ENCODE assay signal across 20 mouse cellular contexts in genomic region chr11:98488540-98489234, GRCm38 (mm10). TPM values are rescaled to one million over a fixed set of nuclear protein-coding genes. Genes with fewer than 3 reads are reported as not detected.
A peak's percentile ranks its signal among the peaks of the same experiment; 100 is the strongest.
DNase-seq lines count a peak whose midpoint lies in the region; ATAC-seq and TF ChIP-seq lines count a peak whose summit lies in the region.
"Had no signal": no experiment of that assay in that cellular context is flagged by ENCODE, and none has a peak within 500 bp of the region (broad histone marks: within the 10 kb centered on the region; RNA-seq: fewer than 3 reads in every experiment).

No protein-coding gene starts in this region.

- no peak for TF ChIP-seq CTCF in hindbrain, postnatal 0 days (IDR thresholded peaks at IDR 0.05; ENCODE audit: low read depth)

- no peaks in the 10 kb centered on the region for H3K9me3 ChIP-seq in hindbrain, embryonic 13.5 days
- H3K9me3 ChIP-seq in hindbrain, postnatal 0 days (ENCODE audit: low read length) = no peaks in the 10 kb centered on the region
- H3K9me3 ChIP-seq: forebrain, embryonic 15.5 days; heart, embryonic 10.5 days had no signal

- 63% methylated on average over 20 of the region's 20 CpGs for WGBS in hindbrain, embryonic 13.5 days
- 71% methylated on average over 20 of the region's 20 CpGs for WGBS in hindbrain, postnatal 0 days

- no peaks in the 10 kb centered on the region for H3K36me3 ChIP-seq in hindbrain, embryonic 13.5 days
- no peaks in the 10 kb centered on the region for H3K36me3 ChIP-seq in hindbrain, postnatal 0 days (ENCODE audit: insufficient read depth, low read length)
- H3K36me3 ChIP-seq: forebrain, embryonic 15.5 days; heart, embryonic 10.5 days had no signal

- no peak for ATAC-seq in hindbrain, embryonic 13.5 days (ENCODE audit: low FRiP score)
- no peak for ATAC-seq in hindbrain, postnatal 0 days
- ATAC-seq: forebrain, embryonic 15.5 days; lung, postnatal 0 days had no signal

- no peak overlapping the region for H3K4me3 ChIP-seq in hindbrain, embryonic 13.5 days
- H3K4me3 ChIP-seq in hindbrain, postnatal 0 days (ENCODE audit: low read length) = no peak overlapping the region
- H3K4me3 ChIP-seq: forebrain, embryonic 15.5 days; heart, embryonic 10.5 days had no signal

- intact Hi-C loops in heart, postnatal 36 days (cut with DNase I) = no loop called here

- H3K4me1 ChIP-seq in hindbrain, embryonic 13.5 days (replicated peaks) = peaks cover 18% of the 10 kb centered on the region
- no peaks in the 10 kb centered on the region for H3K4me1 ChIP-seq in hindbrain, postnatal 0 days (ENCODE audit: insufficient read depth, low read length)
- H3K4me1 ChIP-seq: forebrain, embryonic 15.5 days had no signal

- H3K4me2 ChIP-seq in hindbrain, embryonic 13.5 days = no peak overlapping the region
- H3K4me2 ChIP-seq in hindbrain, postnatal 0 days (ENCODE audit: low read depth, low read length) = no peak overlapping the region
- H3K4me2 ChIP-seq: forebrain, embryonic 15.5 days had no signal

- H3K27me3 ChIP-seq in hindbrain, embryonic 13.5 days = 0 out of 2 replicates have a peak, but pooled peaks cover 5% of the 10 kb centered on the region
- no peaks in the 10 kb centered on the region for H3K27me3 ChIP-seq in hindbrain, postnatal 0 days (ENCODE audit: insufficient read depth, low read length)

- H3K9ac ChIP-seq in hindbrain, embryonic 13.5 days = no peak overlapping the region
- no peak overlapping the region for H3K9ac ChIP-seq in hindbrain, postnatal 0 days (replicated peaks; ENCODE audit: low read length)
- H3K9ac ChIP-seq: forebrain, embryonic 15.5 days had no signal

- peak overlapping the region; percentile 72 for H3K27ac ChIP-seq in hindbrain, embryonic 13.5 days
- no peak overlapping the region for H3K27ac ChIP-seq in hindbrain, postnatal 0 days
- H3K27ac ChIP-seq: forebrain, embryonic 15.5 days; heart, embryonic 10.5 days had no signal

- DNase-seq in embryo, embryonic 11 days = peak; percentile 28
- DNase-seq in embryo, embryonic 10 days (ENCODE audit: low spot score) = no peak
- DNase-seq in hindbrain, postnatal 0 days (ENCODE audit: low spot score) = no peak
- DNase-seq in mesoderm, embryonic 11.5 days (ENCODE audit: low read depth, low spot score) = peak; percentile 39
- no peak for DNase-seq in urinary bladder, postnatal 4 days (ENCODE audit: low spot score in 2 of 2)
- no peak for DNase-seq in heart, postnatal 36 days
- DNase-seq: cerebellum, adult 9-11 months; heart, postnatal 10 days; kidney, adult 8-10 months; kidney, postnatal 25 days; liver; midbrain, embryonic 14.5 days; right cerebral cortex, adult 18-20 months had no signal

RNA-seq across cellular contexts. Expression of gene Grb7, which starts 42.5 kb away (rescaled TPM):
- 0.22 and 0.36 TPM in 2 replicates for polyA plus RNA-seq in hindbrain, embryonic 13.5 days (2015; fragmentation: Nextera tagmentation; extraction: Ambion mirVana)
- 1.5 and 2.7 TPM in 2 replicates for total RNA-seq in hindbrain, postnatal 0 days (2014; rRNA removed)
- polyA plus RNA-seq in hindbrain, postnatal 0 days (2015; fragmentation: Nextera tagmentation; extraction: Ambion mirVana) = 1.7 and 2.0 TPM in 2 replicates
- total RNA-seq in heart, postnatal 36 days (2021) = under 1 TPM; 0.14 to 0.31 TPM
- total RNA-seq: heart, postnatal 10 days; megakaryocyte progenitor cell, adult 5-6 weeks had no signal

RNA-seq across cellular contexts. Expression of gene Mien1, which starts 49.9 kb away (rescaled TPM):
- polyA plus RNA-seq in hindbrain, embryonic 13.5 days (2015; fragmentation: Nextera tagmentation; extraction: Ambion mirVana) = 248 and 269 TPM in 2 replicates
- total RNA-seq in hindbrain, postnatal 0 days (2014; rRNA removed) = 70.0 and 73.9 TPM in 2 replicates
- polyA plus RNA-seq in hindbrain, postnatal 0 days (2015; fragmentation: Nextera tagmentation; extraction: Ambion mirVana) = 259 and 264 TPM in 2 replicates
- 10 to 100 TPM; 53.0 to 66.2 TPM for total RNA-seq in heart, postnatal 36 days (2021)

RNA-seq across cellular contexts. Expression of gene Ikzf3, which starts 57.1 kb away (rescaled TPM):
- 0.21 and 0.35 TPM in 2 replicates for polyA plus RNA-seq in hindbrain, embryonic 13.5 days (2015; fragmentation: Nextera tagmentation; extraction: Ambion mirVana)
- total RNA-seq in hindbrain, postnatal 0 days (2014; rRNA removed) = not detected in 2 replicates
- polyA plus RNA-seq in hindbrain, postnatal 0 days (2015; fragmentation: Nextera tagmentation; extraction: Ambion mirVana) = 0.18 and 0.20 TPM in 2 replicates
- under 1 TPM; 0.44 to 0.84 TPM for total RNA-seq in heart, postnatal 36 days (2021)
- total RNA-seq: layer of hippocampus, adult 8-10 months; left cerebral cortex, postnatal 36 days had no signal
- polyA plus RNA-seq: midbrain, embryonic 14.5 days had no signal

Comparison
In these comparisons a context has a peak if more than half of its experiments do, and no peak if none do; other contexts are left out.
1. DNase-seq: peak in embryo, embryonic 11 days (single experiment) and mesoderm, embryonic 11.5 days (single experiment); none in embryo, embryonic 10 days (single experiment), hindbrain, postnatal 0 days (single experiment), urinary bladder, postnatal 4 days (0 of 2) and heart, postnatal 36 days (0 of 2).